Mouse (Mus musculus) midbrain, embryonic 15.5 days (tissue): ENCODE data around the gene Slc9a9. TPM values are rescaled to one million over a fixed set of nuclear protein-coding genes. Genes with fewer than 3 reads are reported as not detected.

ENCODE experiments used
- ATAC-seq: fragments of 200-750 bp; cut with Nextera tagmentation; replicated peaks from 2 replicates; pipeline ENCODE4 v1.8.0; 2017; ENCODE audit warnings: moderate TSS enrichment
- H3K27ac ChIP-seq: fragments of 300-500 bp; sonication (generic); 2 replicates; pipeline ENCODE4 v1.5.1; 2015; ENCODE audit warnings: mild to moderate bottlenecking, inconsistent platforms
- H3K27me3 ChIP-seq: fragments of 300-500 bp; sonication (generic); replicated peaks from 2 replicates; pipeline ENCODE4 v1.6.1; 2015; ENCODE audit warnings: inconsistent platforms
- H3K36me3 ChIP-seq: fragments of 300-500 bp; sonication (generic); replicated peaks from 2 replicates; pipeline ENCODE4 v1.6.1; 2015; ENCODE audit warnings: inconsistent platforms
- H3K4me1 ChIP-seq: fragments of 300-500 bp; sonication (generic); 2 replicates; pipeline ENCODE4 v1.6.1; 2015; ENCODE audit warnings: inconsistent platforms
- H3K4me2 ChIP-seq: fragments of 300-500 bp; sonication (generic); 2 replicates; pipeline ENCODE4 v1.6.1; 2015; ENCODE audit warnings: inconsistent platforms, mild to moderate bottlenecking, moderate library complexity
- H3K4me3 ChIP-seq: fragments of 300-500 bp; sonication (generic); 2 replicates; pipeline ENCODE4 v1.5.1; 2015; ENCODE audit warnings: mild to moderate bottlenecking, inconsistent platforms
- H3K9ac ChIP-seq: fragments of 300-500 bp; sonication (generic); 2 replicates; pipeline ENCODE4 v1.6.1; 2015; ENCODE audit warnings: mild to moderate bottlenecking, inconsistent platforms
- H3K9me3 ChIP-seq: fragments of 300-500 bp; sonication (generic); 2 replicates; pipeline ENCODE4 v1.6.1; 2016; ENCODE audit warnings: inconsistent platforms
- WGBS: fragments of 180-500 bp; shearing (Covaris S2); methylation state at CpG from one replicate; pipeline ENCODE4 v1.1.7; 2015; ENCODE audit warnings: mixed read lengths; 5-methylcytosine and 5-hydroxymethylcytosine counted together
- polyA plus RNA-seq: library from polyadenylated mRNA; unstranded; fragments of >200 nt; fragmentation: Nextera tagmentation; extraction: Ambion mirVana; gene quantifications from 2 replicates; pipeline ENCODE4 v1.2.1, GENCODE M21; 2015

Slc9a9 gene
- polyA plus RNA-seq, 1 experiment from 2014 or later: 7.3 TPM

DNA sequence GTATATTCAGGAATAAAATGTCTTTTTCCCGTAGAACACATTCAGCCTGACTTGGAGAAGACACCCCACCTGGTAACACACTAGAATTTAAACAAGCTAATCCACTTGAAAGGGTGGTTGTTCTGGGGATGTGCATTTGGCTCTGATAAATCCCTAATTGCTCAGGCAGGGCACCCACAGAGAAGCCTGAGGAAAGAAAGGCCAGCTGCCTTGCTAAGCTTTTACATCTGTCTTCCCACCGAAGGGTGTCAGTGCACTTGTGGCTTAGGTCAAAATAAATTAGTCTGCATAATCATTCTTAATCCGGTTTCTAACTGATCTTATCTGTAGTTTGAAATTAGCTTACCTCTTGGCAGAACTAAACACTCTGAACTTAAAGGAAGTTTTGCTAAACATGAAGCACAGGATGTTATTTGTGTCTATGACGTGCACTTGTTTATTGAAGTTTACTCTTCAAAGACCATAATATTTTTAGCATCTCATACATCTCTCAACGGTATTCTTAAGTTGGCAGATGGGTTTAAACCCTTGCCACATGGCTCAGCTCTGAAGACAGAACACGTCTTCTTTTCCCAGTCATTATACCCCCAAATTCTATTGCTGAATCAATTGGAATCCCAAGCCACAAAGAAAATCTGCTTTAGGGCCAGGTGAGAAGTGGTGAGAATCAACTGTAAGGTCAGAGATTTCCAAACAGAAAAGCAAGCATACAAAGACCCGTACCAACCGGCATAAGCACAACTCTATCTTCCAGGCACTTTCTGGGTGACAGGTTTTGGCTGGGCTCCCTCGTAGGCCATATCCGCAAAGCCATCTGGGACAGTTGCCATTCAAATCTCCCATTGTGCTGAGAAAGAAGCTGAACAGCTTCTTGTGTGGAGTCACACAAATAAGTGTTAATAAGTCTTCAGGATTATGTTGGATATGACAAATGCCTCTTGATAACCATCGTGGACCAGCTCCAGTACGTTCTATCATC lies 443.7 kb downstream of the Slc9a9 start:
- H3K9ac ChIP-seq: no peak overlapping the region
- no peak overlapping the region for H3K4me2 ChIP-seq
- no peak overlapping the region for H3K4me3 ChIP-seq
- no peaks in the 10 kb centered on the region for H3K4me1 ChIP-seq
- WGBS: 32% methylated on average over 12 of the region's 12 CpGs
- H3K36me3 ChIP-seq: no peaks in the 10 kb centered on the region
- H3K9me3 ChIP-seq: no peaks in the 10 kb centered on the region
- H3K27ac ChIP-seq: no peak overlapping the region
- no peaks in the 10 kb centered on the region for H3K27me3 ChIP-seq
- no peak for ATAC-seq

DNA sequence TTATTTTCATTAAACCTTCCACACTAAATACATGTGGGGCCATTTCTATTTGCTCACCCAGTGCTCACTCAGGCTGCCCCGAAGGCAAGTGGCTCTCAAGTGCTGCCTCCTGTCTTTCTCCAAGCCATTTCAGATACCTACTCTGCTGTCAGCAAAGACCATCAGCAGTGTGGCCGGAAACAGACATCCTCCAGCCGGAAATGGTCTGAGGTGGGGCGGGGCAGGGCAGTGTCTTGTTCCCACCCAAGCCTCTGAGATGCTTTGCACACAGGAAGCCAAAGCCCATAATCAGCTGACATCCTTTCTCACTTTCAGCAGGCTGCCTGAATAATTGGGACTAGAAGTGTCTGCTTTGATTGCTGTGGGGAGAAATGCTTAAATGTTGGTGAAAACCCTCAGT lies 450.4 kb downstream of the Slc9a9 start:
- WGBS: 51% methylated on average over 4 of the region's 4 CpGs
- Histone ChIP-seq H3K27ac (no peak overlapping the region), H3K4me2 (no peak overlapping the region), H3K27me3 (no peaks in the 10 kb centered on the region), H3K4me1 (peaks cover 21% of the 10 kb centered on the region), H3K4me3 (no peak overlapping the region), H3K36me3 (no peaks in the 10 kb centered on the region), H3K9me3 (no peaks in the 10 kb centered on the region), H3K9ac (no peak overlapping the region)
- no peak for ATAC-seq

DNA sequence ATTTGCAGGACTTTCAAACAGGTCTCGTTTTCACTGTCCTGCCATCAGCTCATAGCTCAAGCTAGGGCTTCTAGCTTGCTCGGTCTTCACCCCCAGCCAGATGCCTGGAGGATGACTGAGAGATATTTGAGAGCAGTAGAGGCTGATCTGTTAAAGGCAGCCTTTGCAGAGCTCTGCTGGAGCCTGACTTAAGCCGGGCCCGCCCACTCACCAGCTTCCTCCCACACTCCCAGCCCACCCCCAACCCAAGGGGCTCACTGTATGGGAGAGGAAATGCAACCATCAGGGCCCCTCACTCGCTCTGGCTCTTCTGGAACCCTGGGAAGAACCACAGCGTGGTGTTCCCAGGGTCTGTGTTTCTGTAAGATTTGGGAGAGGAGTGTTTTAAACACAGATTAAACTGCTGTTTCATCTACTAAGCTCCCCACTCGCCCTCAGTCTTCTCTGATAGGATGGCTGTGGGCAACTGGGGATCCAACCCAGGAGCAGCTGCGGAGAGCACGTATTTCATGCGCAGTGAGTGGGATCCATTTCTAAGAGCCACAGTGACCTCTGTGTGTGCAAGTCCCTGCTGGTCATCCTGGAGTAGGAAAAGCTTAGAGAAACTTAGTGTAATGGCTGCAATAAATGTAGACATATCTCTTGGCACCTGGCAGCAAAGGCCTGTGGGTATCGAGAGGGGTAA lies 451.6 kb downstream of the Slc9a9 start:
- no peaks in the 10 kb centered on the region for H3K36me3 ChIP-seq
- H3K4me3 ChIP-seq: no peak overlapping the region
- H3K9ac ChIP-seq: no peak overlapping the region
- H3K4me2 ChIP-seq: no peak overlapping the region
- WGBS: 27% methylated on average over 11 of the region's 11 CpGs
- no peaks in the 10 kb centered on the region for H3K9me3 ChIP-seq
- H3K27me3 ChIP-seq: no peaks in the 10 kb centered on the region
- peaks cover 21% of the 10 kb centered on the region for H3K4me1 ChIP-seq
- ATAC-seq: peak; percentile 63
- 0 out of 2 replicates have a peak overlapping the region, but pooled peaks have one; percentile 4 for H3K27ac ChIP-seq

DNA sequence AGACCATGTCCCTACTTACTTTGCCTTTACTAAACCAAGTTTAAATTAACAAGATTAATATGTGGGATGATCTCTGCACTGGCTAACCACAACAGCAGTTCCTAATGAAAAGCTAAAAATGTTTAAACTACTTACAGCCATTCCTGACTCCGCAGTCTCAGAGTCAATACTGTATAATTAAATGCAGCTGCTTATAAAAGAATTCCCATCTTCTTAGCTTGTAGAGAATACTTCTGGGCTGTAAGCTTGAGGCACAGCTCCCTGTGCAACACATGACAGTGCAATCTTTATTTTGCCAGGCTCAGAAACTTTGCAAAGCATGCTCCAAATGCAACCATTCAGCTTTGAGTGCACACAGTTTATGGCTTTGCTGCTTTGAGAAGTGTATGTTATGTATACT lies 456.0 kb downstream of the Slc9a9 start:
- no peak for ATAC-seq
- no peak overlapping the region for H3K4me2 ChIP-seq
- 69% methylated on average over 1 of the region's 1 CpGs for WGBS
- H3K36me3 ChIP-seq: no peaks in the 10 kb centered on the region
- no peak overlapping the region for H3K27ac ChIP-seq
- H3K27me3 ChIP-seq: no peaks in the 10 kb centered on the region
- H3K4me1 ChIP-seq: peaks cover 11% of the 10 kb centered on the region; the same call in 1 of the 2 replicates
- H3K9me3 ChIP-seq: no peaks in the 10 kb centered on the region
- no peak overlapping the region for H3K4me3 ChIP-seq
- no peak overlapping the region for H3K9ac ChIP-seq

DNA sequence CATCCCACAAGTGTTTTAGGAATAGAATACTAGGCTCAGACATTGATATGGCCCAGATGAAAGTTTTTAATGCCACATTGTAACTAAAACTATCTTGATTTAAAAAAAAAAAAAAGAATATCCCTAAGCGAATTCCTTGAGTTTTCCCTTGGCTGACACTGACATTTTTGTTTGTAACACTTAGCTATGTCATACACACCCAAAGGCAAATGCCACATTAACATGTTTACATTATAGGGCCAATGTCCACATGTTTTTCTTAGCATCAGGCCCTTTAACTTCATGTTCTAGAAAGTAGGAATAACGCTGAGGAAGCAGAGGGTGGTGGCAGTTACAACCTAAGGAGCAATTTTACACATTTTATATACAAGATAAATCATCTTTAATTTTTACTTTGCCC lies 458.1 kb downstream of the Slc9a9 start:
- 92% methylated on average over 2 of the region's 2 CpGs for WGBS
- H3K27me3 ChIP-seq: no peaks in the 10 kb centered on the region
- no peak overlapping the region for H3K27ac ChIP-seq
- no peaks in the 10 kb centered on the region for H3K36me3 ChIP-seq
- H3K4me3 ChIP-seq: no peak overlapping the region
- no peak overlapping the region for H3K4me2 ChIP-seq
- no peak for ATAC-seq
- no peaks in the 10 kb centered on the region for H3K4me1 ChIP-seq
- no peak overlapping the region for H3K9ac ChIP-seq
- no peaks in the 10 kb centered on the region for H3K9me3 ChIP-seq

DNA sequence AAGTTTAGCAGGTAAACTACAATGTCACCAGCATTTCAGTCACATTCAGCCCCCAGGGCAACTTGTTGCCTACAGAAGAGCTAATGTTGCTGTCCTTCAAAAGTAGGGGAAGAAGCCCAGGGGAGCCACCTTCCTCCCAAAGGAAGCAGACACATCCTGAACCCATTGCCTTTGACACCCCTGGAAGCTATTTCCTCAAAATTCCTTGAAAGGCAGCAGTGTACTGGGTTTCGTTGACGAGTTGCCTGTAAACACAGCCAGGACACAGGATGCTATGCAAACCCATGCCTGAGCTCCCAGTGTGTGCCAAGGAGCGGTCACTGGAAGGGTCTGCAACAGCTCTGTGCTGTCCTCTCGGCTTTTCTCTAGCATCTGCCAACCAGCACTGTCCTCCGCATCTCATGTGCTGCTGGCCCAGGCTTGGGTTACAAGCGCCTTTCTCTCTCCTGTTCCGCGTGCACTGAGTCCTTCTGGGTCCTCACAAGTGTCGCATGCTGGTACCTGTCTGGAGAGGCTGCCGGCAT lies 479.6 kb downstream of the Slc9a9 start:
- Histone ChIP-seq H3K4me3 (no peak overlapping the region), H3K27me3 (no peaks in the 10 kb centered on the region), H3K4me1 (no peaks in the 10 kb centered on the region), H3K36me3 (no peaks in the 10 kb centered on the region), H3K27ac (no peak overlapping the region), H3K4me2 (no peak overlapping the region), H3K9me3 (no peaks in the 10 kb centered on the region), H3K9ac (no peak overlapping the region)
- 94% methylated on average over 10 of the region's 10 CpGs for WGBS
- ATAC-seq: no peak

DNA sequence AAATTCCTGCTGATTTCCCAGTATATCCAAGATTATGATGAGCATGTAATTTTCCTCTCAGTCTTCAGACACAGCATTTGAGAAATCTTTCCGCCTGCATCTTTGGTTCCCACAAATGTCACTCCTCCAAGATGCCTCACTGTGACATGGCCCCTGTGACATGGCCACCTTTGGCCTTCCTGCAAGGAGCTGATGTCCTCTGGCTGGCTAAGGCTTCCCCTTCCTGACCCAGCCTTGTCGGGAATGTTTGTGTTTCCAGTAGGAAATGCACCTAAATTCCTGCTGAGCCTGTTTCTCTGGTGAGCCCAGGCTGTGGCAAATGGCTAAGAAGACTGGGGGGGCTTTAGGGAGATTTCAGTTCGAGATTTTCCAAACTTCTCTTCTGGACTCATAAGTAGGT lies 480.4 kb downstream of the Slc9a9 start:
- no peak overlapping the region for H3K27ac ChIP-seq
- ATAC-seq: no peak
- no peaks in the 10 kb centered on the region for H3K9me3 ChIP-seq
- WGBS: 59% methylated on average over 3 of the region's 3 CpGs
- no peaks in the 10 kb centered on the region for H3K36me3 ChIP-seq
- no peak overlapping the region for H3K4me3 ChIP-seq
- H3K9ac ChIP-seq: no peak overlapping the region
- no peaks in the 10 kb centered on the region for H3K4me1 ChIP-seq
- H3K27me3 ChIP-seq: no peaks in the 10 kb centered on the region
- H3K4me2 ChIP-seq: no peak overlapping the region

DNA sequence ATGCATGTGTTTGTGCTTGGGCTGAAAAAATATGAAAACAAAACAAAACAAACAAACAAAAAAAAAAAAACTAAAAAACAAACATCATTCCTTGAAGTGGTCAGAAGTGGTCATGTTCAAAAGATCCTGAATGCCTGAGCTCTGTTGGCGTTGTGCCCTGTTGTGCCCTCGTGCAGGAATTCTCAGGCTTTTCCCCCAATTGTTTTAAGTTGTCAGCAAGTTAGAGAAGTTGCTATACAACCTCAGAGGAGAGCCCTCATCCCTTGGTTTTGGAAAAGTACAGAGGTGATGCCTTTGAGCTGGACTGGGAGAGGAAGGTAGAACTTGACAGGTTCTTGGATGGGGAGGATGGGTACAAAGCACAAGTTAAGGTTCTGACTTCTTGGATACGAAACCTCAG lies 480.9 kb downstream of the Slc9a9 start:
- WGBS: 76% methylated on average over 3 of the region's 3 CpGs
- H3K4me2 ChIP-seq: no peak overlapping the region
- no peak overlapping the region for H3K9ac ChIP-seq
- H3K27ac ChIP-seq: no peak overlapping the region
- no peak overlapping the region for H3K4me3 ChIP-seq
- H3K4me1 ChIP-seq: no peaks in the 10 kb centered on the region
- H3K36me3 ChIP-seq: no peaks in the 10 kb centered on the region
- ATAC-seq: no peak
- H3K27me3 ChIP-seq: no peaks in the 10 kb centered on the region
- H3K9me3 ChIP-seq: no peaks in the 10 kb centered on the region

DNA sequence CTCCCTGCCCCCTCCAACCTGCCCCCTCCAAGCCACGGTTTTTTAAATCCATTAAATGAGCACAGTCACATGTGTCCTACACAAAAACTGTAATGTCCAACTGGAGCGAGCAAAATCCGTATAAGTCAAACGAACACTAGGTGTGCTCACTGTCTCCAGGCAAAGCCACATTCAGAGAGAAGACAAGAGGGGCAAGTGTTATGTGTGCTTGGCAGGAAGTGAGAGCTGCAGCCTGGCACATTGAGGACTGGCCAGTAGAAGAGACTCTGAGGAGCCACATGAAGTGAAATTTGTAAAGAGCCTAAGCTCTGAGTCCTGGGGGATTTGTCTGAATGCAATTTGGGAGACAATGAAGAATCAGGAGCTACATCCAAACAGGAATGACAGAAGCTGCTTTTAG lies 481.3 kb downstream of the Slc9a9 start:
- Histone ChIP-seq H3K4me2 (no peak overlapping the region), H3K27me3 (no peaks in the 10 kb centered on the region), H3K4me3 (no peak overlapping the region), H3K4me1 (no peaks in the 10 kb centered on the region), H3K9me3 (no peaks in the 10 kb centered on the region), H3K36me3 (no peaks in the 10 kb centered on the region), H3K27ac (no peak overlapping the region), H3K9ac (no peak overlapping the region)
- 73% methylated on average over 4 of the region's 4 CpGs for WGBS
- no peak for ATAC-seq

DNA sequence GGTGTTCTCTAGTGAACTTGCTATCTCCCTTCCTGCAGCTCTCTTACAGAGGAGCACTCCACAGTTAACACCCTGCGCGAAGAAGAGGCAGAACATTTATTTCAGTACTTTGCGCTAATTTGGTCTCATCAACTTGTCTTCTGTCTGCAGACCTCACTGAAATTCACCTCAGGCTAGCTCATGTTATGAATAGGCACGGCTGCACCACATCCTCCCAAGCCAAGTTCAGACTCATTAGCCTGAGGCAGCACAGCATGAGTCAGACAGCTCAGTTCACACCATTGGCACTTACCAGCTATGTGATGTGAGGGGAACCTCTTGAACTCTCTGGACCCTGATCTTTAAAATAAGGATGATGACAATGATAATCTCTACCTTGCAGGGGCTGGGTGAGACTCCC lies 482.0 kb downstream of the Slc9a9 start:
- WGBS: 66% methylated on average over 4 of the region's 4 CpGs

DNA sequence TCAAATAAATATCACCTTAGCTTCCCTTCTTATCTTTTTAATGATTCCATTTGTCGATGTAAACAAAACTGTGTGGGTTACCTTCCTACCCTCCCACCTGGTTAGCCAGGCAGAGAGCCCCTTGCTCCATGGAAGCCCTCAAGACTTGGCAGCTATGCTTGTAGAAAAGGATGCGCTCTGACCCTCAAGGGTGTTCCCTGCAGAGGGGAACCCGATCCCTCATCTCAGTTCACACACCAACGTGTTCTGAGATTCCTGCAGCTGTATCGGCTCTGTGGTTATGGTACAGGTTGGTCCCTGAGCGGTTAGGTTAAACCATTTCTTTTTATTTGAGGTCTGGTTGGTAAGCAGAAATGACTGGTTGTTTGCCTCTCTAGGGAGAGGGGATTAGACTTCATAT lies 484.3 kb downstream of the Slc9a9 start:
- Histone ChIP-seq H3K27ac (no peak overlapping the region), H3K4me2 (no peak overlapping the region), H3K4me3 (no peak overlapping the region), H3K4me1 (peaks cover 2% of the 10 kb centered on the region; the same call in 1 of the 2 replicates), H3K9me3 (no peaks in the 10 kb centered on the region), H3K27me3 (no peaks in the 10 kb centered on the region), H3K9ac (no peak overlapping the region), H3K36me3 (no peaks in the 10 kb centered on the region)
- no peak for ATAC-seq
- WGBS: 86% methylated on average over 6 of the region's 6 CpGs

More for the DNA sequence above, 482.0 kb downstream of the Slc9a9 start:
- 0 out of 2 replicates have a peak, but pooled peaks have one; percentile 37 for ATAC-seq
- Histone ChIP-seq H3K36me3 (no peaks in the 10 kb centered on the region), H3K27ac (no peak overlapping the region), H3K4me1 (no peaks in the 10 kb centered on the region), H3K4me3 (no peak overlapping the region), H3K9me3 (no peaks in the 10 kb centered on the region), H3K4me2 (no peak overlapping the region), H3K27me3 (no peaks in the 10 kb centered on the region), H3K9ac (no peak overlapping the region)

DNA sequence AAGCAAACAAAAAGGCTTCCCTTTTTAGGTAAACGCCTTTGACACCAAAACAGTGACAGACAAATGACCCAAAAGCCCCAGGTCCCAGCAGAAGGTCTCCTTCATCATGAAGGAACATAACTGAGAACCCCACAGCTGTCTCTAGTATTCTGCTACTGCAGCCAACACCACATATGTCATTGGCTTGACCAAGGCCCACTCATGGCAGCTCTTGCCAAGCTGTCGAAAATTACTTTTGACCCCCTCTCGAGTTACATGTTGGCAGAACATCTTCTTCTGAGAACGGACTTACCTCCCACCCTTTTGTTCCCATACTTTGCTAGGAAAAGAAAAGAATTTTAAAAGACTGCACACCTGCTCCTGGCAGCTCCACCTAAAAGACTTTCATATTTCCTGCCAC lies 488.2 kb downstream of the Slc9a9 start:
- H3K36me3 ChIP-seq: no peaks in the 10 kb centered on the region
- ATAC-seq: no peak
- H3K27ac ChIP-seq: no peak overlapping the region
- H3K9ac ChIP-seq: no peak overlapping the region
- no peaks in the 10 kb centered on the region for H3K9me3 ChIP-seq
- H3K27me3 ChIP-seq: no peaks in the 10 kb centered on the region
- no peak overlapping the region for H3K4me2 ChIP-seq
- no peak overlapping the region for H3K4me3 ChIP-seq
- 79% methylated on average over 4 of the region's 4 CpGs for WGBS
- H3K4me1 ChIP-seq: peaks cover 5% of the 10 kb centered on the region; the same call in 1 of the 2 replicates
